Mouse (Mus musculus) lung, embryonic 16.5 days (tissue): Measurements from ENCODE around the gene Fam129c. TPM values are rescaled to one million over a fixed set of nuclear protein-coding genes. Genes with fewer than 3 reads are reported as not detected.

Experiments
- ATAC-seq: fragments of 200-750 bp; cut with Nextera tagmentation; 2 replicates; pipeline ENCODE4 v1.8.0; 2017; ENCODE audit warnings: low read depth, mild to moderate bottlenecking, moderate library complexity
- H3K27ac ChIP-seq: fragments of 300-500 bp; sonication (generic); 2 replicates; pipeline ENCODE4 v1.5.1; 2014; ENCODE audit warnings: mild to moderate bottlenecking, control low read depth, low read length
- H3K27me3 ChIP-seq: fragments of 300-500 bp; sonication (generic); 2 replicates; pipeline ENCODE4 v1.6.1; 2014; ENCODE audit warnings: low read depth, low read length, mixed read lengths; ENCODE audit not compliant: control insufficient read depth, insufficient read depth
- H3K36me3 ChIP-seq: fragments of 300-500 bp; sonication (generic); 2 replicates; pipeline ENCODE4 v1.6.1; 2014; ENCODE audit warnings: low read length; ENCODE audit not compliant: control insufficient read depth, insufficient read depth
- H3K4me1 ChIP-seq: fragments of 300-500 bp; sonication (generic); replicated peaks from 2 replicates; pipeline ENCODE4 v1.6.1; 2014; ENCODE audit warnings: low read length, mixed read lengths; ENCODE audit not compliant: control insufficient read depth, insufficient read depth
- H3K4me2 ChIP-seq: fragments of 300-500 bp; sonication (generic); 2 replicates; pipeline ENCODE4 v1.6.1; 2014; ENCODE audit warnings: low read depth, low read length, control low read depth
- H3K4me3 ChIP-seq: fragments of 300-500 bp; sonication (generic); 2 replicates; pipeline ENCODE4 v1.5.1; 2014; ENCODE audit warnings: mild to moderate bottlenecking, low read length, control low read depth
- H3K9ac ChIP-seq: fragments of 300-500 bp; sonication (generic); 2 replicates; pipeline ENCODE4 v1.6.1; 2014; ENCODE audit warnings: low read length, control low read depth
- H3K9me3 ChIP-seq: fragments of 300-500 bp; sonication (generic); 2 replicates; pipeline ENCODE4 v1.6.1; 2016; ENCODE audit warnings: low read length; ENCODE audit not compliant: control insufficient read depth
- WGBS: fragments of 180-500 bp; shearing (Covaris S2); extraction: QIAGEN DNeasy Blood & Tissue Kit; methylation state at CpG from one replicate; pipeline ENCODE4 v1.1.7; 2014; 5-methylcytosine and 5-hydroxymethylcytosine counted together
- polyA plus RNA-seq: library from polyadenylated mRNA; unstranded; fragments of >200 nt; fragmentation: Nextera tagmentation; extraction: Ambion mirVana; gene quantifications from 2 replicates; pipeline ENCODE4 v1.2.1, GENCODE M21; 2015

Gene Fam129c
- polyA plus RNA-seq, 1 experiment from 2014 or later: 2.7 TPM

GRCm38 (mm10) chr8:71561401-71561800 is 36.0 kb upstream of the Fam129c start:
- WGBS: 3% methylated on average over 15 of the region's 15 CpGs
- H3K4me2 ChIP-seq: no peak overlapping the region
- no peaks in the 10 kb centered on the region for H3K36me3 ChIP-seq
- peak; percentile 48 for ATAC-seq
- H3K9ac ChIP-seq: no peak overlapping the region
- H3K27me3 ChIP-seq: peaks cover 47% of the 10 kb centered on the region
- no peak overlapping the region for H3K27ac ChIP-seq
- 0 out of 2 replicates have a peak, but pooled peaks cover 2% of the 10 kb centered on the region for H3K9me3 ChIP-seq
- peaks cover 7% of the 10 kb centered on the region for H3K4me1 ChIP-seq
- no peak overlapping the region for H3K4me3 ChIP-seq

DNA sequence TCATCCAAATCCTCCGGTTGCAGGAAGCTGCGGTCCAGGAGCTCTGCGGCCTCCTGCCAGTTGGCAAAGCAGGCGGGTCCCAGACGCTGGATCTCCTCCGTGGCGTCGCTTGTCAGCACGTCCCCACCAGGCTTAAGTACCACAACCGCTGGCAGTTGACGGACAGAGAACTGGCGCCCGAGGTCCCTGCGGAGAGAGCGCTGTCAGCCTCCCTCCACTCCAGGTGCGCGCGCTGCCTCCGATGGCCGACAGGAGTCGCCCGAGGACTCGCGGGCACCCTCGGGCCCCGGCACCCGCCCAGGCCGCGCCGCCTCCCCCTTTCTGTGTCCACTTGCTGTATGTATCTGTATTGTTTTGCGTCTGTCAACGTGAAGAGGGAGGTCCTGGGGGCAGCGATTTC is 34.7 kb upstream of the Fam129c start:
- H3K27me3 ChIP-seq: peaks cover 37% of the 10 kb centered on the region
- H3K4me2 ChIP-seq: peak overlapping the region; percentile 52
- peaks cover 7% of the 10 kb centered on the region for H3K4me1 ChIP-seq
- ATAC-seq: peak; percentile 44
- H3K9me3 ChIP-seq: 0 out of 2 replicates have a peak, but pooled peaks cover 2% of the 10 kb centered on the region
- H3K4me3 ChIP-seq: peak overlapping the region; percentile 28
- no peaks in the 10 kb centered on the region for H3K36me3 ChIP-seq
- H3K9ac ChIP-seq: peak overlapping the region; percentile 30
- WGBS: 2% methylated on average over 33 of the region's 33 CpGs
- no peak overlapping the region for H3K27ac ChIP-seq

- H3K9ac ChIP-seq: no peak overlapping the region
- no peak for ATAC-seq
- WGBS: 89% methylated on average over 4 of the region's 4 CpGs
- H3K4me2 ChIP-seq: no peak overlapping the region
- H3K27ac ChIP-seq: no peak overlapping the region
- peaks cover 10% of the 10 kb centered on the region for H3K4me1 ChIP-seq
- 0 out of 2 replicates have a peak, but pooled peaks cover 2% of the 10 kb centered on the region for H3K9me3 ChIP-seq
- no peaks in the 10 kb centered on the region for H3K36me3 ChIP-seq
- no peak overlapping the region for H3K4me3 ChIP-seq
- peaks cover 25% of the 10 kb centered on the region for H3K27me3 ChIP-seq
These were observed 33.5 kb upstream of the Fam129c start for GRCm38 (mm10) chr8:71563992-71564391.

GRCm38 (mm10) chr8:71566501-71566900 is 30.9 kb upstream of the Fam129c start, which contains the start of gene Nxnl1:
Nxnl1 (minus strand) TSS chr8:71566601.
- Histone ChIP-seq H3K27me3 (peaks cover 15% of the 10 kb centered on the region), H3K36me3 (no peaks in the 10 kb centered on the region), H3K27ac (no peak within 1 kb of the TSS), H3K4me2 (no peak within 1 kb of the TSS), H3K4me1 (peaks cover 13% of the 10 kb centered on the region), H3K4me3 (no peak within 1 kb of the TSS), H3K9ac (no peak within 1 kb of the TSS), H3K9me3 (0 out of 2 replicates have a peak, but pooled peaks cover 2% of the 10 kb centered on the region)
- 62% methylated on average over 3 of the region's 3 CpGs for WGBS
- no peak for ATAC-seq

DNA sequence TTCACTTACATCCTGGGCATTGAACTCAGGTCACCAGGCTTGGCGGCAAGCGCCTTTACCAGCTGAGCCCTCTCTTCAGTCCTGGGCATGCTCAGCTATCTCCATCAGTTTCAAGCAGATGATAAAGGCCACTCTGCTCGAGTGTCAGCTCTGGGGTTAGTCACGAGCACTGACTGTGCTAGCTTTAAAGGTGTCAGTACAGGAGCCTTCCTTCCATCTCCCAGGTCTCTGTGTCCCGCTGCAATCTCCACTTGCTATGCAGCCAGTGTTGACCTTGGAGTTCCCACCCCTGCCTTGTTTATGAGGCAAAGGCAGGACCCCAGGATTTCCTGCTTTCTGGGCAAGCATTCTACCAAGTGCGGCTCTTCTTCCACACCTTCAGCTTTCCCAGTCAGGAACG is 29.9 kb upstream of the Fam129c start:
- no peak for ATAC-seq
- no peak overlapping the region for H3K4me2 ChIP-seq
- H3K9ac ChIP-seq: no peak overlapping the region
- no peak overlapping the region for H3K4me3 ChIP-seq
- 63% methylated on average over 7 of the region's 7 CpGs for WGBS
- peaks cover 4% of the 10 kb centered on the region for H3K27me3 ChIP-seq
- H3K27ac ChIP-seq: no peak overlapping the region
- 0 out of 2 replicates have a peak, but pooled peaks cover 2% of the 10 kb centered on the region for H3K9me3 ChIP-seq
- no peaks in the 10 kb centered on the region for H3K36me3 ChIP-seq
- H3K4me1 ChIP-seq: peaks cover 11% of the 10 kb centered on the region

- peak within 1 kb of the TSS; percentile 62 for H3K4me3 ChIP-seq
- no peak for ATAC-seq
- peaks cover 9% of the 10 kb centered on the region for H3K4me1 ChIP-seq
- H3K4me2 ChIP-seq: peak within 1 kb of the TSS; percentile 74
- WGBS: 11% methylated on average over 13 of the region's 13 CpGs
- peak within 1 kb of the TSS; percentile 91 for H3K27ac ChIP-seq
- H3K36me3 ChIP-seq: no peaks in the 10 kb centered on the region
- peak within 1 kb of the TSS; percentile 70 for H3K9ac ChIP-seq
- 0 out of 2 replicates have a peak, but pooled peaks cover 2% of the 10 kb centered on the region for H3K9me3 ChIP-seq
- no peaks in the 10 kb centered on the region for H3K27me3 ChIP-seq
These were observed 29.0 kb upstream of the Fam129c start, which contains the start of gene Slc27a1 for GRCm38 (mm10) chr8:71568387-71568937. Slc27a1 (plus strand) TSS chr8:71568882.

DNA sequence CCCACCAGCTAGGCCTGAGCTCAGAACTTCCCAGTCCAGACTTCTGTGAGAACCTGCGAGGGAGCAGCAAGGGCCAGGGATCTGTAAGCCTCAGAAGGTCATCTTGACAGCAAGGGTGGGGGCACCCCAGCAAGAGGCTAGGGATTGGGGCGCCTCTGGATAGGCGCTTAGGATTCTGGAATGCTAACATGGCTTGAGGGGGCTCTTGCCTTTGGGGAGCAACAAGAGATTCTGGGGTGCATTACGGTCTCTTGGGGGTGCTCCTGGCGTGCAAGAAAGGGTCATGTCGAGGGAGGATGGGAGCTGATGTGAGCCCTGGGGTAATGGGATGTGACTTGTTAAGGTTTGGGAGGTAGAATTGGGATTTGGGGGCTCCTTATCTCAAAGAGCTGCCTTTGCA is 28.5 kb upstream of the Fam129c start:
- H3K4me1 ChIP-seq: peaks cover 9% of the 10 kb centered on the region
- H3K9ac ChIP-seq: peak overlapping the region; percentile 70
- H3K36me3 ChIP-seq: no peaks in the 10 kb centered on the region
- 30% methylated on average over 6 of the region's 6 CpGs for WGBS
- peak overlapping the region; percentile 74 for H3K4me2 ChIP-seq
- H3K9me3 ChIP-seq: 0 out of 2 replicates have a peak, but pooled peaks cover 2% of the 10 kb centered on the region
- H3K27ac ChIP-seq: peak overlapping the region; percentile 91
- peak overlapping the region; percentile 62 for H3K4me3 ChIP-seq
- H3K27me3 ChIP-seq: no peaks in the 10 kb centered on the region
- ATAC-seq: no peak

DNA sequence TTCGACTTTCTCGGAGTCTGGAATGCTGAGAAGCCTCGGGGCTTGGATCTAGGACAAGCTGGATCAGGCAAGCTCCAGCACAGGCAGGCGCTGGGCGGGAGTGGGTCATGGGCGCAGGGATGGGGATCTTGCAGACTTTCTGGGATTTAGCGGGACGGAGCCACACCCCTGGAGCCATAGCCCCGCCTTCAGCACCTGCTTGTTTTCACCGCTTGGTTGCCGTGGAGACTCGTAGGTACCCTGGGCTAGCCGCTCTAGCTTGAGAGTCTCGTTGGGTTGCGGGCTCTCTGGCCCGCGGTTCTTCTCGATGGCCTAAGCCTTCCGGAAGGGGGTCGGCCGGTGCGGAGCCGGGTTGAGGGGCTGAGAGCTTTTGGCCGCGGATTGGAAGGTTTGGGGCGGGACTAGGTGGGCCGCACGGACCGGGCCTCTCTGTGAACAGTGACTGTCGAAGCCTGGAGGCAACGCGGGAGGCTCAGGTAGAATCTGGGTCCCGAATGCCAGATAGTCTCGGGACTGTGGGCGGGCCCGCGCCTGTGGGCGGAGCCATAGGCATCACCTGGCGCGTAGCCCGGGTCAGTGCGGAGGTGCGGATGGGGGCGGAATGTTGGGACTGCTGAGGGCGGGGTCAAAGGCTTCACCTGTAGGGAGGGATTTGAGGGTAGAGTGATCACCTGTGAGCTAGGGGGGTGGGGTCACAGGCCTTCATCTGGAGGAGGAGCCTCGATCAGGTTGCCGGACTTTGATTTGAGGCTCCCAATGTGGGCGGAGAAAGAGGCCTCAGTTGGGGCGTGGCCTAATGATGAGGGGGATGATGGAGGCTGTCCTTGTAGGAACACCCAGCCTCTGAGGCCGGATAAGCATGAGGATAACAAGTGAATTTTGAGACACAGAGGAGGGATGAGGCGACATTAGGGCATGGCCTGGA is 27.8 kb upstream of the Fam129c start:
- Histone ChIP-seq H3K4me2 (peak overlapping the region; percentile 74), H3K9me3 (no peaks in the 10 kb centered on the region), H3K4me3 (peak overlapping the region; percentile 62), H3K36me3 (no peaks in the 10 kb centered on the region), H3K9ac (peak overlapping the region; percentile 70), H3K27ac (peak overlapping the region; percentile 91), H3K27me3 (no peaks in the 10 kb centered on the region), H3K4me1 (peaks cover 9% of the 10 kb centered on the region)
- ATAC-seq: peak; percentile 77
- under 1% methylated on average over 51 of the region's 51 CpGs for WGBS
